Mouse (Mus musculus) CH12.LX (cell line): ENCODE results near the gene Ears2.

Experiments used
- BHLHE40 ChIP-seq: IDR thresholded peaks from 2 replicates; pipeline ENCODE4 v1.6.1; 2011; ENCODE audit warnings: mild to moderate bottlenecking, low read depth, low read length, improper control_type of control experiment
- CTCF ChIP-seq, 2 experiments: IDR thresholded peaks in 1 of 2; conservative IDR thresholded peaks in 1 of 2; 2 replicates each; pipeline ENCODE4 v1.5.1; 2011 to 2012; ENCODE audit warnings: low read depth in 2 of 2, low read length in 2 of 2, improper control_type of control experiment in 1 of 2, inconsistent platforms in 1 of 2, mild to moderate bottlenecking in 1 of 2, moderate library complexity in 1 of 2
- IRF4 ChIP-seq: IDR thresholded peaks from 2 replicates; pipeline ENCODE4 v1.6.1; 2014; ENCODE audit warnings: low read depth, mild to moderate bottlenecking, inconsistent platforms, low read length, improper control_type of control experiment
- POLR2AphosphoS2 ChIP-seq: IDR thresholded peaks from 2 replicates; pipeline ENCODE4 v1.6.1; 2011; ENCODE audit warnings: low read depth, low read length, improper control_type of control experiment
- ZMIZ1 ChIP-seq: IDR thresholded peaks from 2 replicates; pipeline ENCODE4 v1.6.1; 2012; ENCODE audit warnings: low read depth, mild to moderate bottlenecking, inconsistent platforms, low read length, improper control_type of control experiment

GRCm38 (mm10) chr7:122079798-122080554, 12.9 kb upstream of the Ears2 start:
- no peak for TF ChIP-seq POLR2AphosphoS2
- no peak for TF ChIP-seq CTCF (conservative IDR thresholded peaks at IDR 0.05 in 1 of 2, IDR thresholded peaks at IDR 0.05 in 1 of 2; ENCODE audit: low read depth in 2 of 2, low read length in 2 of 2)
- no peak for TF ChIP-seq IRF4
- TF ChIP-seq BHLHE40: no peak
- TF ChIP-seq ZMIZ1: no peak
